Mouse (Mus musculus): ENCODE data around the gene Il1f5.

Gene Il1f5

DNA sequence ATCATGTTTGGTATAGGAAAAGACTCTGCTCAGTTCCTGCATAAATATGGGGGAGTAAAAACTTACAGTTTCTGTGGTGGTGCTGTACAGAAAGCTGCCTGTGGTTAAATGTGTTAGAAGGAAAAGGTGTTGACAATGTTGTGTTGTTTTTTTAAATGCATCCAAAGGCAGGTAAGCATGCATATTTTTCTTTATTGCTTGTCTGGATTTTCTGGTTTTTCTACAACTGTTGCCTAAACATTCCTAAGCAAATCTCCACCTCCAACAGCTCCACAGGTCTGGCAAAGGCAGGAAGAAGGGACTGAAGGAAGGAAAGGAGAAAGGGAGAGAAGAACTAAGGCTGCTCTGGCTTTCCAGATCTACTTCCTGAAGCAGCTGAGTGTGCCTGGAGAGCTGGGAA lies at the start of gene Il1f5:
Gene Il1f5, plus strand, starts transcription at position 301 of the 400 bp plus-strand sequence.
- DNase-seq (ENCODE audit: low spot score) = no peak

DNA sequence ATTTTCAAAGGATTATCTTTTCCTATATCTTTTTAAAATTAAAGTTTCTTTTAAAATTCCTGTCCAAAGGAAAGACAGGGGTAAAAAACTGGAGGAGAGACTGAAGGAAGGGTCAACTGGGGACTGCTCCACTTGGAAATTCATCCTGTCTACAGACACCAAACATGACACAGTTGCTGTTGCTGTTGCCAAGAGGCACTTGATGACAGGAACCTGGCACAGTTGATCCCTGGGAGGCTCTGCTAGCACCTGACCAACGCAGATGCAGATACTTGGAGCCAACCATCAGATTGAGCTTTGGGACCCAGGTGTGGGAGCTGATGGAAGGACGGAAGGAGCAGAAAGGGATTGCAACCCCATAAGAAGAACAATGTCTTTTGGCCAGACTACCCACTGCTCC lies 49.6 kb upstream of the Il1f5 start:
- no peak for DNase-seq (ENCODE audit: low spot score)

DNA sequence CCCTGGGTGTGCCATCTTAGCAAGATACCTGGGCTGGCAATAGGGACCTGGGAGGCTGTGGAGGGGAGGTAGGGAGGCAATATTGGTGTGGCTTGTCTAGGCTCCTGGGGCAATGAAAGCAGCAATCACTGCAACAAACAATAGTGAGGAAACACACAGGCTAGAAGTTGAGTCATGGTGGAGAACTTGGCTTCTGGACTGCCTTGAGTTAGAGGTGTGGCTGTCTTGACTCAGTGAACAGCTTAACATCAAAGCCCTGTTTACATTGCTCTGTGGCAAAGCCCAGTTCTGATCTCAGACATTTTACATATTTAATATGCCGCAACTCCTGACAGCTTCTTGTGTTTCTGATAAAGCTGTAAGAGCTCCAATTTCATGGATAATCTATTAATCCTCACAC lies 9.3 kb upstream of the Il1f5 start:
- no peak for DNase-seq (ENCODE audit: low spot score)

DNA sequence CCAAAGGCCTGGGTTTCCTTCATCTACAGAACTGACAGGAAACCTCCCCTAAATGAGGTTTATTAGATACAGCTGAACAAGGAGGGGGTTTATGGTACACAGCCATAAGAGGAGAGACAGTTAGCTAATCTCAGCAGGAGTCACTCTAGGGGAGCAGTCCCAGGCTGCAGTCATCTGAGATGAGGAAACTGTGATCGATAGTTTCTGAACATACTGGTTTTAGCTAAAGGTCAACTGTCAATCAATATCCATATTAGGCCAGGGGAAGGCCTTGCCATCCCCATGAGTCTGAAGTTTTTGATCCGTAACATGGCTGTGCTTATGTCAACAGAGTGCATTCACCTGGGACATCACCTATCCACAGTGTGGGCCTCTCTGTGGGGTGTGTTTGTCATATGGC lies 3.1 kb upstream of the Il1f5 start:
- DNase-seq (ENCODE audit: low spot score) = no peak

DNA sequence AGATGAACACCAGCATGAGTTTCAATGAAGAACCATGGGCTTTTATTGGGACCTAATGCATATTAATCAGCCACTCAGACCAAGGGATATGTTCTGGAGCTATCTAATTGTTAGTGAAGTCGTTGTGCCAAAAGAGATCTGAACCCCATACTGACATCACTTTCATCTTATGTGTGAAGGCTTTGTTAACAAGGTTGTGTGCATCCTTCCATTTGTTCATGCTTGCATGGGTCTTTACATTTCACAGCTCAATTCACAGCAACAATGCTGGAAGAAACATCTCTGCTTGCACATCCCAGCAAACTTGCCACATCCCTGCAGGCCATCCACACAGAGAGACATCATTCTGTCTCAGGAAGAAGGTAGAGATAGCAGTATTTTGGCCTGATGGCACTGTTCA lies 1.6 kb upstream of the Il1f5 start:
- no peak for DNase-seq (ENCODE audit: low spot score)

DNA sequence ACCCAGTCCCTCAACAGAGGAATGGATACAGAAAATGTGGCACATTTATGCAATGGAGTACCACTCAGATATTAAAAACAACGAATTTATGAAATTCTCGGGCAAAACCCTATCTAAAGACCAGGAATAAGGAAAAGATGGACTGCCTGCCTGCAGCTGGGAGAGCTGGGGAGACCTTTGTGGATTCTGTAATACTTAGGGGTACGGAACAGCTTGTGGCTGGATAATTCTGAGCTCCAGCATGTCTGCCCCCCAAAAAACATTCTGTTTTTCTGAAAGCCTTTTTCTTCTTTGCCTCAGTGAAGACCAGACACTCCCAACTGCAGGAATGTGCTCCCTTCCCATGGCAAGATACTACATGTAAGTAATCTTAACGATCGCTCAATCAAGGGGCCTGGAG lies 14.1 kb downstream of the Il1f5 start, which contains the start of gene Il1f10:
Gene Il1f10, plus strand, starts transcription at position 301 of the 400 bp plus-strand sequence.
- no peak for DNase-seq (ENCODE audit: low spot score)

DNA sequence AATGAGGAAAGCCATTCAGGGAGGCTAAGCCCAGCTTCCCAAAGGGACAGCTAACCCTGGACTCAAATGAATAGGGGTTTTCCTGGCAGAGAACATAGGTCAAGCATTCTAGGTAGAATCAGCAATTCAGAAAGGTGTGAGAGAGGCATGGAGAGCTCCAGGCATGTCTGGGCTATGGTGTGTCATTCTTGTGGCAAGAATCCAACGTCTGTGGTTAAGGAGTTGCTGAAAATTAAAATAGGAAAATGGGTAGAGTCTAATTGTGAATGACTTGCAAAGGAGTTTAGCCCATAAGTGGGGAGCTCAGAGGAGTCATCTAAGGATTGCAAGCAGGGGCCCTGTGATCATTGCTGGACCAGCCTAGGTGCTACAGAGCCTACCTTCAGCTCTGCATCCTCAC lies 17.9 kb downstream of the Il1f5 start:
- DNase-seq (ENCODE audit: low spot score) = no peak

DNA sequence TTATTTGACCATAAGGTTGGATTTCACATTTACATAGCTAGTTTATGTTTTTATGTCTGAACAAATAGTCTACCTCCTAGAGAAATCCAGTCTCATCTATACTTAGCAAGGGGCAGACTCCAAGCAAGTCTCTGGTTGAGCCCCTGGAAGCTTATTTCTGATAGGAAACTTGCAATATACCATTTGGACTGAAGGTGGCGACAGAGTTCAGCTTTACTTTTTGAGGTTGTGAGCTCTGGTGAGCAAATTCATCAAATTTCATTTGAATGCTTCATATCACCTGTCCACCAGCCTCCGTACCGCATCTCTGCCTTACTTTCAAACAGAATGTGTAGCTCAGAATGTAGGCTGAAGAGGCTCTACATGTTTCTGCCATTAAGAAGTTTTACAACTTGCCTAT lies 20.1 kb downstream of the Il1f5 start:
- DNase-seq (ENCODE audit: low spot score) = no peak

DNA sequence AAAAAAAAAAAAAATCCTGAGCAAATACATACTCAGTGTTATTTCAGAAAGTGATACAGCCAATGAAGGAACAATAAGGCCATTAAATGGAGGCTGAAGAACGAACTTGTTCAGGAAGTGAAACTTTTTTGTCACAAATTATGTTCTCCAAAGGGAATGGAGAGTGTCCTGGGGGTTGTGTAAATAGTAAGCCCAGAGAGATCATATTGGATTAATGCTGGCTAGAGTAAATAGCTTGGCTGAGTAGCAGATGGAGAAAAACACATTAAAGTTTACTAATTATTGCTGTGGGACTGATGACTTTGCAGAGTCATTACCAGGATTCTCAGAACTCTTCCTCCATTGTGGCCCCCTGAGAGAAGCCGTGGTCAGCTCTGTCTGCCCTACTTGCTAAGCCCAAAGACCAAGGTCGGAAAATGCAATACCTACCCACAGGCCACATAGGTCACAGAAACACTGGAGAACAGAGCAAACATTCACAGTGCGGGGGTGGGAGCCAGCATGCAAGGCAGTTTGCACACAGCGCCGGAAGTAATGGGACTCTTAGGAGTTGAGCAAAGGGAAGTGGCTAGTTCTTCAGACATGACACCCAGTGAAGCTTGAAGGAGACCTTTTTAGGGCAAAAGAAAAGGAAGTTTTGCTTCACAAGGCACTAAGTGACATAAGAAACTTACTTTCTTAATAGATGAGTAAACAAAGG lies 34.7 kb downstream of the Il1f5 start:
- DNase-seq (ENCODE audit: low spot score) = no peak

DNA sequence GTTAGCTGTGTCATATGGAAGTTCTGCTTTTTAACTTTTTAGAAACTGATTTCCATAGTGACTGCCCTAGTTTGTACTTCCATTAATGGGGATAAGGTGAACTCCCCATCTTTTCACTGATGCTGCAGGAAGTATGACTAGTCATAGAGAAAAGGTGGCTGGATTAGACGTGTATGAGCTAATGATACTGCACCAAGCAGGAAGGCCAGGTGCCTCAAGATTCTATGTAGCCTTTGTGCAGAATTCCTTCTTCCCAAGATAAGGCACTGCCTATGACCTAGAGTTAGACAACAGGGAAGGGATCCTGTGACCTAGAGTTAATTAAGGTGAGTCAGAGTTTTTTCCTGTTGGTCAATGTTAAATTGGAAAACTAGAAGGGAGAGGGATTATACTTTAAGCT lies 40.2 kb downstream of the Il1f5 start:
- no peak for DNase-seq (ENCODE audit: low spot score)

DNA sequence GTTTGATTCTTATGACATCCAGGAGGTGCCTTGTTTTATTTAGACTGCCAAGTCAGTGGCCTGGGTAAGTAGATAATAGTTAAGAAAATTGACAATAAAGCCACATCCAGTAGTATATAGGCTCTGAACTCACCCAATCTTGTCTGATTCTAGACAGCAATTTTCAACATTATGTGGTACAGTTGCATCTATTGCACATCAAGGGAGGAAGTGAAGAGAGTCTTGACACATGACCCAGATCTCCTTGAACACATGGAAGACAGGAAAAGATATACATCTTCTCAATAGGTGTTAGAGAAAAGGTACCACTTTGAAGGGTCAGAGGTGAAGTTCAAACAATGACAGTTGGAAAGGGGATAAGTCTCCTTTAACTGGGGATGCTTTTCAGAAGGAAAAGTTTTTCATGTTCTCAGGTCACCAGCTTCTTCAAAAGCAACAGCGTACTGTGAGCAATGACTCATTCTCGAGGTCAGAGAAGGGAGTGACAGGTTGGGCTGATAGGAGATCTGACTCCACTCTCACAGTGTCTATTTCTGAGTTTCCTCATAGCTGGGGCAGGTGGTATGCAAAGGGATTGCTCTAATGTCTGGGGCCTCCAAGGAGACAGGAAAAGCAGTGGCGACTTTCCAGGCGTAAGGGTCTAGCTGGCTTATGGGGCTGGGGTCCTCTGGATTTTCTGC lies 41.3 kb downstream of the Il1f5 start:
- no peak for DNase-seq (ENCODE audit: low spot score)
